Mouse (Mus musculus) kidney, embryonic 14.5 days (tissue): ENCODE measurements at regions not wholly inside any gene's neighbourhood (a gene's known extent, or its start where the extent isn't known, plus 50 kb on each side); places are given as distances from the start of the nearest gene placed in this dataset.
A peak's percentile ranks its signal among the peaks of the same experiment; 100 is the strongest.
"Not testable (repeated sequence)": the region's sequence is repeated elsewhere in the genome, so short reads cannot be mapped to it uniquely, and the experiment has no call there.

Source experiments
- ATAC-seq: fragments of 200-750 bp; cut with Nextera tagmentation; 2 replicates; pipeline ENCODE4 v1.8.0; 2017; ENCODE audit warnings: moderate number of reproducible peaks, mild to moderate bottlenecking, moderate TSS enrichment, moderate library complexity; ENCODE audit not compliant: low FRiP score, low TSS enrichment
- H3K27ac ChIP-seq: fragments of 300-500 bp; sonication (generic); 2 replicates; pipeline ENCODE4 v1.5.1; 2014; ENCODE audit warnings: low read depth, mild to moderate bottlenecking, low read length, moderate library complexity, mixed read lengths
- H3K27me3 ChIP-seq: fragments of 300-500 bp; sonication (generic); 2 replicates; pipeline ENCODE4 v1.6.1; 2014; ENCODE audit warnings: mild to moderate bottlenecking, low read length; ENCODE audit not compliant: control insufficient read depth, insufficient read depth
- H3K36me3 ChIP-seq: fragments of 300-500 bp; sonication (generic); 2 replicates; pipeline ENCODE4 v1.6.1; 2014; ENCODE audit warnings: low read length, mixed read lengths; ENCODE audit not compliant: control insufficient read depth, insufficient read depth
- H3K4me1 ChIP-seq: fragments of 300-500 bp; sonication (generic); 2 replicates; pipeline ENCODE4 v1.6.1; 2014; ENCODE audit warnings: low read length, mixed read lengths; ENCODE audit not compliant: control insufficient read depth, insufficient read depth
- H3K4me2 ChIP-seq: fragments of 300-500 bp; sonication (generic); replicated peaks from 2 replicates; pipeline ENCODE4 v1.6.1; 2014; ENCODE audit warnings: low read depth, mild to moderate bottlenecking, low read length
- H3K4me3 ChIP-seq: fragments of 300-500 bp; sonication (generic); 2 replicates; pipeline ENCODE4 v1.5.1; 2014; ENCODE audit warnings: mild to moderate bottlenecking, low read length
- H3K9ac ChIP-seq: fragments of 300-500 bp; sonication (generic); 2 replicates; pipeline ENCODE4 v1.6.1; 2014; ENCODE audit warnings: low read depth, mild to moderate bottlenecking, low read length, moderate library complexity
- H3K9me3 ChIP-seq: fragments of 300-500 bp; sonication (generic); 2 replicates; pipeline ENCODE4 v1.6.1; 2016; ENCODE audit warnings: low read length; ENCODE audit not compliant: control insufficient read depth
- WGBS: fragments of 180-500 bp; shearing (Covaris S2); extraction: QIAGEN DNeasy Blood & Tissue Kit; methylation state at CpG from one replicate; pipeline ENCODE4 v1.1.7; 2014; 5-methylcytosine and 5-hydroxymethylcytosine counted together

GRCm38 (mm10) chr10:120675369-120675768, 199.1 kb upstream of the Hmga2 start:
- no peaks in the 10 kb centered on the region for H3K27me3 ChIP-seq
- no peaks in the 10 kb centered on the region for H3K36me3 ChIP-seq
- H3K4me2 ChIP-seq: no peak overlapping the region
- H3K4me3 ChIP-seq: no peak overlapping the region
- WGBS: 79% methylated on average over 4 of the region's 4 CpGs
- H3K9ac ChIP-seq: no peak overlapping the region
- ATAC-seq: no peak
- H3K9me3 ChIP-seq: no peaks in the 10 kb centered on the region
- peaks cover 3% of the 10 kb centered on the region; the same call in 1 of the 2 replicates for H3K4me1 ChIP-seq
- H3K27ac ChIP-seq: no peak overlapping the region

DNA sequence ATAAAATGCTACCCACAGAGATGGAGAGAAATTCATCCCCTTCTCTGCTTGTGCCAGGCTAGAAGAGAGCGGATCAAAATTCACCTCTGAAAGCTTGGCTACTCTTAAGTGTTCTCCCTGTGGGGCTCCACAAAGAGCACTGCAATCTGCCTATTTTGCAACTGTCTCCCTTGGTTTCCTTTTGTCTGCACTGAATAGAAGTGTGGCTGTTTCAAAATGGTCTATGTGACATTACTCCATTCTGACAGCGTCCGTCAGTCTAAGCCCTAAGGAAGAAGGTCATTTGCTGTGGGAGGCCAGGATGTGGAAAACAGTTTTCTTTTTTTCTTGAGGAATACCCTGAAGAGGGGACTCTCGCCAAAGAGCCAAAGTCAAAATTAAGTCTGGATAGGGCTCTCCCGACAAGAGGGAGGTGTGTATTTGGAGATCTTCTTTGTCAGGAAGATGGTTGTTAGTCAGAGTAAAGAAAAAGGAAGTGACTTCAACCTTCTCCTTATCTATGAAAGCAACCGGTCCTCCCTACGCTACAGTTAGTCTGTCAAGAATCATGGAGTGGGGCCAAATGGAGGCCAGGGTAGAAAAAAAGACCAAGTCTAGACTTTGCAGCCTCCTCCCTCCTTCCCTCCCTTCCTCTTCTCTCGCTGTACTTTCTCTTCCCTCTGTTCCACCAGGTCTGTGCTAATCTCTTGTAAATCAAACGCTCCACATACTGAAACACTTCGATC, 198.2 kb upstream of the Hmga2 start:
- no peaks in the 10 kb centered on the region for H3K4me1 ChIP-seq
- WGBS: 63% methylated on average over 10 of the region's 10 CpGs
- no peak overlapping the region for H3K9ac ChIP-seq
- no peaks in the 10 kb centered on the region for H3K9me3 ChIP-seq
- no peak overlapping the region for H3K4me3 ChIP-seq
- no peaks in the 10 kb centered on the region for H3K36me3 ChIP-seq
- H3K4me2 ChIP-seq: no peak overlapping the region
- ATAC-seq: no peak
- no peak overlapping the region for H3K27ac ChIP-seq
- H3K27me3 ChIP-seq: no peaks in the 10 kb centered on the region

GRCm38 (mm10) chr10:120667678-120668031, 191.4 kb upstream of the Hmga2 start:
- not testable (repeated sequence) for H3K4me3 ChIP-seq, H3K27ac ChIP-seq, H3K36me3 ChIP-seq, H3K4me2 ChIP-seq, ATAC-seq, H3K9ac ChIP-seq, H3K4me1 ChIP-seq, H3K9me3 ChIP-seq, H3K27me3 ChIP-seq
- WGBS: 97% methylated on average over 7 of the region's 7 CpGs

DNA sequence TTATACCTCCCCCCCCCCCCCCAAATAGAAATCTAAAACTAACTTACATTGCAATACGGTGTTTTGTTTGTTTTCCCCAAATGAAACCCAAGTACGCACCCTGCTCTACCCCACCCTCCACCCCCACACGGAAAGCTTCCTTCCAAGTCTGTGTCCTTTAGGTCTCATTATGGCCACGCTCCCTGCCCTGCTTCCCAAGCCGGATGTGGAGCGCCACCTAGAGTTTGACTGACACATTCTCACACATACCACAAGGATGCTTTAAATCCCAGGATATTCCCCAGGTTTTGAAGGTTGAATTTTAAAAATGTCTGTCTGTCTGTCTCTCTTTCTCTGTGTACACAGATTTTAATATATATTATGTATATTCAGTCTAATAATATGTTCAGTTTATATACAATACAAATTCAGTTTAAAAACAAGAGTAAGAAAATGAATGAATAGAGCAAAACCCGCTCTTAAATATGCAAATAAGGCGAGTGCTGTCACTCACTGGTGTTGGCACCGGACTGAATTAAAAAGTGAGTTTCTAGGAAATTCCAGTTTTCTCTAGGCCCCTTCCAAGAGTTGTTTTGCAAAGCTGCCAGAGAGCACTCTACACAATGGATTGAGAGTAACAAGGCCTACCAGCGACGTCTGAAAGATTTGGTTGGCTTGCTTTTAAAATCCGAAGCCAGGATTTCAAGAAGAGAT, 190.9 kb upstream of the Hmga2 start:
- Histone ChIP-seq H3K27me3 (no peaks in the 10 kb centered on the region), H3K4me2 (no peak overlapping the region), H3K9me3 (no peaks in the 10 kb centered on the region), H3K9ac (no peak overlapping the region), H3K27ac (no peak overlapping the region), H3K4me3 (no peak overlapping the region), H3K36me3 (no peaks in the 10 kb centered on the region), H3K4me1 (peaks cover 6% of the 10 kb centered on the region)
- 59% methylated on average over 12 of the region's 12 CpGs for WGBS
- ATAC-seq: peak; percentile 83

DNA sequence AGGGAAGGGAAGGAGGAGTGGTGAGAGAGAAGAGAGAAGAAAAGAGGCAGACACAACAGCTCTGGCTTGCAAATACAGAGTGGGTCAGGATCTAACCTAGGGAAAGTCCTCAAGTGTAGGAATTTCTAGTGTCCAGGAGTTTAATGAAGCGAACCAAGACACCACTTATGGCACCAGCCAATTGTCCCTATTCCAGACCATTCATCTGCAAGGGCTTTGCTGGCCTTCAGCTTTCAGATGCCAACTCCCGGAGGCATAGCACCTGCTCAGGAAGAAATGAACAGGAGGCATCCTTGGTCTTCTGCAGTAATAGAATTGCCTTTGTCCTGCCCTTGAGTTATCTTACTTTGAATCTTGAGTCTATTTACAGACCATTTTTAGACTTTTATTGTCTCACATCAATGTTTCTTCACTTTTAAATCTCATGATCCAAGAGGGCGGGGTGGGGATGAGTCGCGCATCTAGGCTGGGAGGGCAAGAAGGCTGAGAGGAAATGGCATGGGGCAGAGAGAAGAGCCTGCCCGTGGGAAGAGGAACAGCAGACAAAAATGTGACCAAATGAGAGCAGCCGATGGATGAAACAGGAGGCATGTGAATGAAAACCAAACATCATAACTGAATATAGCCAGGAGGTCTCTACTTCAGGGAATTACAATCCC, 190.1 kb upstream of the Hmga2 start:
- ATAC-seq: no peak
- WGBS: 86% methylated on average over 7 of the region's 7 CpGs

DNA sequence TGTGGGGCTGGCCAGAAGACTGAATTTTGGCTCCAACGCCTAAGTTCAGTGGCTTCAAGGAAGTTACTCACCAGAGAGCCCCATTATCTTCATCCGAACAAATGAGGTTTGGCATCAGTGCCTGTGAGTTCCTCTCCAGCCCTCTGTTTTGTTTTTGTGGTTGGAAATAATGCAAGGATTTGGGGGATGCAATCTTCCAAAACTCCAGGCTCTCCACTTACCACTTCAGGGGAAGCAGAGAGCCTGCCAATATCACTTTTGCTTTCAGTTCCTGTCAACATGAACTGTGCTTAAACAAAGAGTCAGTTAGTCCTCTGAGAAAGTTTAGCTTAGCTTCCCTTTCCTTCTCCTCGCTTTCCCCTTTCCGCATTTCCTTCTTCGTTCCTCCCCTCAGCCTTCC, 189.4 kb upstream of the Hmga2 start:
- Histone ChIP-seq H3K4me1 (peaks cover 8% of the 10 kb centered on the region), H3K4me3 (no peak overlapping the region), H3K36me3 (no peaks in the 10 kb centered on the region), H3K27ac (no peak overlapping the region), H3K9ac (no peak overlapping the region), H3K9me3 (no peaks in the 10 kb centered on the region), H3K27me3 (no peaks in the 10 kb centered on the region), H3K4me2 (no peak overlapping the region)
- no peak for ATAC-seq
- 77% methylated on average over 5 of the region's 5 CpGs for WGBS

More for the DNA sequence above, 190.1 kb upstream of the Hmga2 start:
- Histone ChIP-seq H3K27me3 (no peaks in the 10 kb centered on the region), H3K36me3 (no peaks in the 10 kb centered on the region), H3K4me2 (no peak overlapping the region), H3K9ac (no peak overlapping the region), H3K27ac (no peak overlapping the region), H3K4me1 (peaks cover 6% of the 10 kb centered on the region), H3K4me3 (no peak overlapping the region), H3K9me3 (no peaks in the 10 kb centered on the region)

GRCm38 (mm10) chr10:120664419-120664818, 188.2 kb upstream of the Hmga2 start:
- no peak for ATAC-seq
- Histone ChIP-seq H3K27ac (no peak overlapping the region), H3K36me3 (no peaks in the 10 kb centered on the region), H3K9me3 (no peaks in the 10 kb centered on the region), H3K27me3 (no peaks in the 10 kb centered on the region), H3K4me1 (peaks cover 19% of the 10 kb centered on the region), H3K4me3 (no peak overlapping the region), H3K4me2 (no peak overlapping the region), H3K9ac (no peak overlapping the region)
- WGBS: 84% methylated on average over 5 of the region's 5 CpGs

GRCm38 (mm10) chr10:120663396-120663795, 187.1 kb upstream of the Hmga2 start:
- Histone ChIP-seq H3K27me3 (no peaks in the 10 kb centered on the region), H3K4me1 (peaks cover 19% of the 10 kb centered on the region), H3K9me3 (no peaks in the 10 kb centered on the region), H3K4me2 (no peak overlapping the region), H3K36me3 (no peaks in the 10 kb centered on the region), H3K4me3 (no peak overlapping the region), H3K27ac (no peak overlapping the region), H3K9ac (no peak overlapping the region)
- ATAC-seq: no peak
- 18% methylated on average over 11 of the region's 11 CpGs for WGBS

DNA sequence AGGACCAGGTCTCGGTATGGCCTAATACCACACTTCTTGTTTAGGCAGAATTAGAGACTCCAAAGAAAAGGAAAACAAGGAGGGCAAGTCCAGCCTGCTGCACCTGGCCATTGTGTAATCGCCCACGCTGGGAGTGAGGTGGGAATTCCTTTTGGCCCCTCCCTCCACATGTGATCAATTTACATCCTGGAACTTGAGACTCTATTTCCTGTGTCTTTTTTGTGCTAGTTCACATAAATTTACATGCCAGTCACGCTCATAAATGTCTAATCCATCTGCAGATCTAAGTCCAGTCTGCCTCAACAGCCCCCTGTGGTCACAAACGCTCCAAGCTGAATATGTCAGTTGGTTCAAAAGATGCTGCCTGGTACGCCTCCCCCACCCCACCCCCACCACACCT, 184.2 kb upstream of the Hmga2 start:
- Histone ChIP-seq H3K27ac (peak overlapping the region; percentile 47; the same call in 1 of the 2 replicates), H3K4me3 (no peak overlapping the region), H3K4me1 (peaks cover 19% of the 10 kb centered on the region), H3K4me2 (peak overlapping the region; percentile 19), H3K9me3 (no peaks in the 10 kb centered on the region), H3K27me3 (no peaks in the 10 kb centered on the region), H3K9ac (no peak overlapping the region), H3K36me3 (no peaks in the 10 kb centered on the region)
- 15% methylated on average over 6 of the region's 6 CpGs for WGBS
- peak; percentile 85 for ATAC-seq
